Mouse (Mus musculus): ENCODE measurements around the gene Trpc7.

The Trpc7 gene

GRCm38 (mm10) chr13:56790683-56791082, 105.1 kb downstream of the Trpc7 start:
- no peak for DNase-seq (ENCODE audit: low spot score)

GRCm38 (mm10) chr13:56782621-56783020, 113.2 kb downstream of the Trpc7 start:
- no peak for DNase-seq (ENCODE audit: low spot score)

- no peak for DNase-seq (ENCODE audit: low spot score)
Observed at GRCm38 (mm10) chr13:56781697-56782096, 114.1 kb downstream of the Trpc7 start.

GRCm38 (mm10) chr13:56780746-56781469, 114.9 kb downstream of the Trpc7 start:
- no peak for DNase-seq (ENCODE audit: low spot score)

GRCm38 (mm10) chr13:56774304-56774703, 121.5 kb downstream of the Trpc7 start:
- DNase-seq (ENCODE audit: low spot score), result peak; percentile 73

GRCm38 (mm10) chr13:56773262-56773870, 122.4 kb downstream of the Trpc7 start:
- no peak for DNase-seq (ENCODE audit: low spot score)

- DNase-seq (ENCODE audit: low spot score), result no peak
Observed at GRCm38 (mm10) chr13:56772592-56772991, 123.2 kb downstream of the Trpc7 start.

GRCm38 (mm10) chr13:56770786-56771185, 125.0 kb downstream of the Trpc7 start:
- no peak for DNase-seq (ENCODE audit: low spot score)

- DNase-seq (ENCODE audit: low spot score), result peak; percentile 63
Observed at GRCm38 (mm10) chr13:56770136-56770578, 125.6 kb downstream of the Trpc7 start.

GRCm38 (mm10) chr13:56769431-56769830, 126.4 kb downstream of the Trpc7 start:
- peak; percentile 72 for DNase-seq (ENCODE audit: low spot score)

GRCm38 (mm10) chr13:56766211-56766610, 129.6 kb downstream of the Trpc7 start:
- DNase-seq (ENCODE audit: low spot score), result no peak

- DNase-seq (ENCODE audit: low spot score), result no peak
Observed at GRCm38 (mm10) chr13:56765284-56766032, 130.3 kb downstream of the Trpc7 start.

- no peak for DNase-seq (ENCODE audit: low spot score)
Observed at GRCm38 (mm10) chr13:56762446-56763229, 133.2 kb downstream of the Trpc7 start.

- DNase-seq (ENCODE audit: low spot score), result peak; percentile 82
Observed at GRCm38 (mm10) chr13:56758492-56758891, 137.3 kb downstream of the Trpc7 start.

GRCm38 (mm10) chr13:56757201-56757600, 138.6 kb downstream of the Trpc7 start:
- no peak for DNase-seq (ENCODE audit: low spot score)

GRCm38 (mm10) chr13:56755871-56756270, 139.9 kb downstream of the Trpc7 start:
- DNase-seq (ENCODE audit: low spot score), result no peak

GRCm38 (mm10) chr13:56753192-56753951, 142.4 kb downstream of the Trpc7 start, which contains the start of gene Gm45623:
Gene Gm45623 (minus strand): TSS chr13:56753827.
- DNase-seq (ENCODE audit: low spot score), result no peak

- DNase-seq (ENCODE audit: low spot score), result no peak
Observed at GRCm38 (mm10) chr13:56752474-56753191, 143.2 kb downstream of the Trpc7 start.

GRCm38 (mm10) chr13:56751774-56752173, 144.0 kb downstream of the Trpc7 start:
- DNase-seq (ENCODE audit: low spot score), result no peak

GRCm38 (mm10) chr13:56749377-56749776, 146.4 kb downstream of the Trpc7 start:
- no peak for DNase-seq (ENCODE audit: low spot score)

GRCm38 (mm10) chr13:56747554-56747953, 148.2 kb downstream of the Trpc7 start:
- DNase-seq (ENCODE audit: low spot score), result no peak

Data from retina, embryonic 14.5 days (tissue).